Mouse (Mus musculus) liver, embryonic 14.5 days (tissue): Measurements from ENCODE around the gene Snrnp25. TPM values are rescaled to one million over a fixed set of nuclear protein-coding genes. Genes with fewer than 3 reads are reported as not detected.

Source experiments
- ATAC-seq: fragments of 200-750 bp; cut with Nextera tagmentation; 2 replicates; pipeline ENCODE4 v1.8.0; 2017; ENCODE audit warnings: moderate number of reproducible peaks, mild to moderate bottlenecking, moderate library complexity; ENCODE audit not compliant: insufficient read depth
- DNase-seq, 3 experiments: peaks; one replicate each; pipeline ENCODE4 v3.0.0-alpha.2; 2012 to 2013; ENCODE audit warnings: low read depth in 3 of 3, low spot score in 3 of 3
- H3K27ac ChIP-seq: fragments of 300-500 bp; sonication (generic); 2 replicates; pipeline ENCODE4 v1.5.1; 2014; ENCODE audit warnings: moderate library complexity, mild to moderate bottlenecking, control low read depth, inconsistent platforms
- H3K27me3 ChIP-seq: fragments of 300-500 bp; sonication (generic); 2 replicates; pipeline ENCODE4 v1.6.1; 2014; ENCODE audit warnings: mild to moderate bottlenecking, low read length, moderate library complexity; ENCODE audit not compliant: control insufficient read depth, insufficient read depth
- H3K36me3 ChIP-seq: fragments of 300-500 bp; sonication (generic); replicated peaks from 2 replicates; pipeline ENCODE4 v1.6.1; 2014; ENCODE audit warnings: low read depth; ENCODE audit not compliant: control insufficient read depth, insufficient read depth
- H3K4me1 ChIP-seq, 2 experiments: fragments of 200-500 bp in 1 of 2; fragments of 300-500 bp in 1 of 2; sonication (generic) in 1 of 2; replicated peaks; 2 replicates each; pipeline ENCODE4 v1.6.1; 2012 to 2014; ENCODE audit warnings: antibody characterized with exemption in 1 of 2, inconsistent platforms in 1 of 2, low read length in 1 of 2; ENCODE audit not compliant: control insufficient read depth in 2 of 2, insufficient read depth in 2 of 2
- H3K4me2 ChIP-seq: fragments of 300-500 bp; sonication (generic); 2 replicates; pipeline ENCODE4 v1.6.1; 2014; ENCODE audit warnings: low read depth, mild to moderate bottlenecking, control low read depth, moderate library complexity
- H3K4me3 ChIP-seq, 2 experiments: fragments of 200-500 bp in 1 of 2; fragments of 300-500 bp in 1 of 2; sonication (generic) in 1 of 2; 2 replicates each; pipeline ENCODE4 v1.5.1; 2012 to 2014; ENCODE audit warnings: low read depth in 2 of 2, low read length in 2 of 2, mild to moderate bottlenecking in 2 of 2, control low read depth in 1 of 2, inconsistent platforms in 1 of 2, moderate library complexity in 1 of 2; ENCODE audit not compliant: insufficient read depth in 1 of 2
- H3K9ac ChIP-seq: fragments of 300-500 bp; sonication (generic); replicated peaks from 2 replicates; pipeline ENCODE4 v1.6.1; 2014; ENCODE audit warnings: mild to moderate bottlenecking, control low read depth, moderate library complexity
- H3K9me3 ChIP-seq: fragments of 300-500 bp; sonication (generic); 2 replicates; pipeline ENCODE4 v1.6.1; 2016; ENCODE audit warnings: low read length, mixed read lengths; ENCODE audit not compliant: control insufficient read depth
- CTCF ChIP-seq: IDR thresholded peaks from 2 replicates; pipeline ENCODE4 v1.5.1; 2016; ENCODE audit warnings: antibody characterized with exemption, low read depth, control low read depth
- EP300 ChIP-seq: IDR thresholded peaks from 2 replicates; pipeline ENCODE4 v1.6.1; 2016; ENCODE audit warnings: antibody characterized with exemption, low read depth
- WGBS: fragments of 180-500 bp; shearing (Covaris S2); extraction: QIAGEN DNeasy Blood & Tissue Kit; methylation state at CpG from one replicate; pipeline ENCODE4 v1.1.7; 2014; ENCODE audit not compliant: insufficient replicate concordance; 5-methylcytosine and 5-hydroxymethylcytosine counted together
- polyA plus RNA-seq, 2 experiments: library from polyadenylated mRNA; depleted of rRNA in 1 of 2; stranded (reverse) in 1 of 2; unstranded in 1 of 2; fragments of >200 nt; fragmentation: Nextera tagmentation in 1 of 2; extraction: Ambion mirVana in 1 of 2; gene quantifications; 2 replicates each; pipeline versions ENCODE4 v1.2.1 to v1.2.3; 2012 to 2014

Snrnp25 gene
- polyA plus RNA-seq, 2 experiments: 67.9 to 93.1 TPM

DNA sequence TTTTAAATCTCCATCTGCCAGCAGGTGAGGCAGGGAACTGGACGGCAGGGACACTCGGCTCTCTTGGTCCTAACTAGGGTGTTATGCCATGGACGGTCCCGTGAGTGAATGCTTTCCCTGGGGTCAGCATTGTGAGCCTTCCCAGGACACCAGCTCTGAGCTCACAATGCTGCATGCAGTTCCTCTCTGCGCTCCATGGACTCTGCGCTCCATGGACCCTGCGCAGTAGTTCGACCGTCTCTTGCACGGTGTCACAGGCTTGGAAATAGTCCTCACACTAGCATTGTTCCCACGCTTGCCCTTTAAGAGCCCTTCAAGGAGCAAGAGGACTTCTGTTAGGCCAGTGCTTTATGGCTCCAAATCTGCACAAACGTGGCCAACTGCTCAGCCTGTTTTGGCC, 16.3 kb upstream of the Snrnp25 start:
- Histone ChIP-seq H3K4me2 (no peak overlapping the region), H3K9ac (no peak overlapping the region), H3K27me3 (no peaks in the 10 kb centered on the region; the same call in 1 of the 2 replicates), H3K9me3 (no peaks in the 10 kb centered on the region), H3K27ac (no peak overlapping the region), H3K4me3 (no peak overlapping the region), H3K4me1 (no peaks in the 10 kb centered on the region), H3K36me3 (no peaks in the 10 kb centered on the region)
- WGBS: 76% methylated on average over 12 of the region's 12 CpGs
- ATAC-seq: no peak
- no peak for TF ChIP-seq EP300
- no peak for DNase-seq

GRCm38 (mm10) chr11:32189434-32189833, 15.8 kb upstream of the Snrnp25 start:
- no peaks in the 10 kb centered on the region for H3K4me1 ChIP-seq
- DNase-seq: no peak
- 68% methylated on average over 5 of the region's 5 CpGs for whole genome bisulfite sequencing
- H3K9ac ChIP-seq: no peak overlapping the region
- H3K27ac ChIP-seq: no peak overlapping the region
- no peaks in the 10 kb centered on the region for H3K27me3 ChIP-seq
- no peak overlapping the region for H3K4me2 ChIP-seq
- H3K36me3 ChIP-seq: no peaks in the 10 kb centered on the region
- TF ChIP-seq CTCF: no peak
- TF ChIP-seq EP300: no peak
- H3K4me3 ChIP-seq: no peak overlapping the region
- ATAC-seq: no peak
- no peaks in the 10 kb centered on the region for H3K9me3 ChIP-seq

DNA sequence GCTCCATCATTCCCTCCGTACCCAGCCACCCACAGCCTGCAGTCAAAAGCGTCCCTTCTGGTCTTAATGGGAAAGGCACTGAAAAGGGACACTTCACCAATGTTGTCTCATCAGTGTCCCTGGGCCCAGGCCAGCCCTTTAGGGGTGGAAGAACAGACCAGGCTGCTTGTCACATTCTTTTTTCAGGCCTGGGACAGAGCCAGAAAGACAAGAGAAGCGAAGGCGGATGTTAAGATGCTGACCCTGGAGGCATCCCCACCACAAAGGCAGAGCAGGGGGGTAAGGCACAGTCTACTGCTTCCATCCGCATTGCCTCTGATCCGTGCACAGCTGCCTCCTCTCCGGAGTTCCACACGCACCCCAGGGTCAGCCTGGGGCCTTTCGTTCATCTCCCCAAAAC, 15.1 kb upstream of the Snrnp25 start:
- Histone ChIP-seq H3K27ac (no peak overlapping the region), H3K36me3 (no peaks in the 10 kb centered on the region), H3K9me3 (no peaks in the 10 kb centered on the region), H3K4me1 (no peaks in the 10 kb centered on the region), H3K9ac (no peak overlapping the region), H3K4me2 (no peak overlapping the region), H3K27me3 (no peaks in the 10 kb centered on the region), H3K4me3 (no peak overlapping the region)
- DNase-seq: no peak
- TF ChIP-seq EP300: no peak
- no peak for TF ChIP-seq CTCF
- whole genome bisulfite sequencing: 81% methylated on average over 9 of the region's 9 CpGs
- ATAC-seq: no peak

DNA sequence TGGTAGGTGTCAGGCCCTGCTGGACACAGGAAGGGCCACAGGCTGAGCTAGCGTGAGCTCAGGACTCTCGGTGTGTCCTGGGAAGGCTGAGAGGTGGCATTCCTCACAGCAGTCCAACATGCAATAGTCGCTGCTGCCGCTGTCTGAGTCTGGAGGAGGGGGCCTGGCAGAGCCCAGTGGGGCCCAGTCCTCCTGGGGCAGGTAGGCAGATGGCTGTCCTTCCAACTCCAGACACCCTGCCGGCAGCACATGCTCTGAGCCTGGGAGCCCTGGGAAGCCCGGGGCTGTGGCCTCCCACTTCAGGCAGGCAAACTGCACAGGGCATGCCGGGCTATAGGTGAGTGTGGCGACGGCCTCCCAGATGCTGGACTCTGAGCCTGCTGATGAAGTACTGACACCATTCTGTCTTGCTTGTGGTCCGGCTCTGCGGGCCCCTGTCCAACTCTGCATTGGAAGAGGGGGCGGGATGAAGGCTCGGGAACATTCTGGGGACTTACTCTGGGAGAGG, 14.6 kb upstream of the Snrnp25 start:
- Histone ChIP-seq H3K36me3 (no peaks in the 10 kb centered on the region), H3K4me3 (no peak overlapping the region), H3K9ac (no peak overlapping the region), H3K4me2 (no peak overlapping the region), H3K27ac (no peak overlapping the region), H3K27me3 (no peaks in the 10 kb centered on the region), H3K4me1 (no peaks in the 10 kb centered on the region), H3K9me3 (no peaks in the 10 kb centered on the region)
- TF ChIP-seq EP300 (no peak), CTCF (no peak)
- ATAC-seq: no peak
- 73% methylated on average over 13 of the region's 13 CpGs for WGBS
- DNase-seq: no peak

DNA sequence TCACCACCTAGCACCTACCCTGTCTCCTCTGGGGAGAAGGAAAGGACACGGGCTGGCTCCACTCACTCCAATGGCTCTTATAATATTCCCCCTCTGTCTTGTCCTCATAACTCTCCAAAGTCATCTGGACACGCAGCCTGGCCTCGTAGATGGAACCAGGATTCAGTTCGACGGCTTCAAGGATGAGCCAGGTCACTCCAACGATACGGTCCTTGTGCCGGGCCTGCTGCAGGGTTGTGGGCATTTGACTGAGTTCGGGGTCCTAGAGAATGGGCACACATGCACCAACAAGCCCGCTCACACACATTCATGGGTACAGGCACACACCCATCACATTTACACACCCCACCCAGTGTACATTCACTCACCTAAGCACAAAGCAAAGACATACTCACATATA, 12.1 kb upstream of the Snrnp25 start:
- ATAC-seq (no peak), DNase-seq (no peak)
- no peak overlapping the region for H3K4me2 ChIP-seq
- H3K9ac ChIP-seq: no peak overlapping the region
- no peaks in the 10 kb centered on the region for H3K36me3 ChIP-seq
- TF ChIP-seq EP300: no peak
- no peak for TF ChIP-seq CTCF
- no peaks in the 10 kb centered on the region for H3K9me3 ChIP-seq
- 76% methylated on average over 10 of the region's 10 CpGs for WGBS
- no peak overlapping the region for H3K4me3 ChIP-seq
- H3K27ac ChIP-seq: no peak overlapping the region
- H3K27me3 ChIP-seq: no peaks in the 10 kb centered on the region
- H3K4me1 ChIP-seq: peaks cover 0 to 6% of the 10 kb centered on the region in 2 experiments; a peak in 2 of 4 replicates
